Mouse (Mus musculus) neutrophil, adult 83 days (primary cell): ENCODE results near the gene Alkbh5. TPM values are rescaled to one million over a fixed set of nuclear protein-coding genes. Genes with fewer than 3 reads are reported as not detected.

Source experiments
- total RNA-seq, 2 experiments: library from RNA; stranded (reverse); gene quantifications; one replicate each; pipeline ENCODE4 v1.2.4; 2023

The Alkbh5 gene
- total RNA-seq, result 10 to 100 TPM; 35.1 to 37.0 TPM

DNA sequence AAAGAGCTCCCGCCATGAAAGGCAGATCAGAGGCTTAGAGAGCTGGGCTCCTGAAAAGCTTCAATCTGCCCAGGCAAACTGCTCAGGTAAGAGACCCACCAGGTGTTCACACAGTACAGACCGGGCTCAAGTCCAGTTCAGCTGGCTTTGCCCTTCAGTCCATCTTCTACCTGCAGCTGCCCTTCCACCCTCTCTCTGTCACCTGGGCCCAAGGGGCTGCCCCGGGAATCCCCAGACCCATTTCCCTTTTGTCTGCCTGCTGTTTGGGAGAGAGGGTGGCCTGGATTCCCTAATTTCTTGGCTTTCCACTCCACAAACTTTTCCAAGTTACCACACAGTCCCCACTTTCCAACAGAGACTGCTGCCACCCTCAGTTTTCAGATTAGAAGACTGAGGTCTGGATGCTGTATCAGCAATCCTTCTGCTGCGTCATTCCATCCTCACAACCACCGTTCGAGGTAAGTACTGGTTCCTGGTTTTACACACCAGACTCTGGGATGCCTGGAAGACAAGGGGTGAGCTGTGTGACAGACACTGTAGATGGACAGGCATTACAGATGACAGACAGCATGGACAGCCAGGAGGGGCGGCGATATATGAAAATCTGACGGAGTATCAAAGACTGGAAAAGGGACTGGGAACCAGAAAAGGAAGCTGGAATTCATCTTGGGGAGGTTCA is at the start of gene Alkbh5:
Gene Alkbh5 (plus strand): TSS at position 202 of the 679 bp plus-strand sequence.

Other genes with a start within 250 kb of the Alkbh5 start
- gene Tom1l2, start 183.5 kb upstream of the Alkbh5 start, total RNA-seq, result 10 to 100 TPM in 1 of 2 experiments, 1 to 10 TPM in 1; 9.9 to 15.0 TPM
- under 1 TPM; 0.37 to 0.44 TPM for gene Drc3, start 183.1 kb upstream of the Alkbh5 start, total RNA-seq
- 1 to 10 TPM; 8.5 TPM for gene Gid4, start 119.2 kb upstream of the Alkbh5 start, total RNA-seq
- gene Atpaf2, start 117.9 kb upstream of the Alkbh5 start, total RNA-seq, result 10 to 100 TPM; 14.3 to 19.3 TPM
- gene Drg2, start 81.8 kb upstream of the Alkbh5 start, total RNA-seq, result 10 to 100 TPM; 18.9 to 21.8 TPM
- gene Myo15, start 67.0 kb upstream of the Alkbh5 start, total RNA-seq, result under 1 TPM; 0.46 TPM
- 10 to 100 TPM; 15.3 to 17.6 TPM for gene Llgl1, start 163.3 kb downstream of the Alkbh5 start, total RNA-seq
- 100 to 1,000 TPM; 206 to 216 TPM for gene Flii, start 190.9 kb downstream of the Alkbh5 start, total RNA-seq
- gene Mief2, start 192.0 kb downstream of the Alkbh5 start, total RNA-seq, result 10 to 100 TPM in 1 of 2 experiments, 1 to 10 TPM in 1; 8.0 to 10.4 TPM
- gene Top3a, start 241.0 kb downstream of the Alkbh5 start, total RNA-seq, result 10 to 100 TPM; 10.2 to 11.4 TPM
- gene Smcr8, start 241.1 kb downstream of the Alkbh5 start, total RNA-seq, result 10 to 100 TPM; 33.7 to 38.7 TPM